Mouse (Mus musculus) left cerebral cortex, adult 9 months (tissue): ENCODE measurements around the gene Eipr1.
"Not testable (repeated sequence)": the region's sequence is repeated elsewhere in the genome, so short reads cannot be mapped to it uniquely, and the experiment has no call there.

Experiments used
- DNase-seq, 2 experiments: peaks; one replicate each; pipeline ENCODE4 v3.0.0; 2022; ENCODE audit warnings: low spot score in 2 of 2

Gene Eipr1

GRCm38 (mm10) chr12:28751508-28752263 is at the start of gene Eipr1:
Gene Eipr1 (plus strand): TSS chr12:28751803.
- peak; percentile 77 to 93 for DNase-seq

GRCm38 (mm10) chr12:28704381-28704780 is 47.2 kb upstream of the Eipr1 start:
- no peak for DNase-seq

GRCm38 (mm10) chr12:28705204-28705603 is 46.4 kb upstream of the Eipr1 start:
- no peak for DNase-seq

- DNase-seq: no peak
These were observed 43.4 kb upstream of the Eipr1 start for GRCm38 (mm10) chr12:28708154-28708553.

- peak; percentile 86 to 89 for DNase-seq
These were observed 40.9 kb upstream of the Eipr1 start for GRCm38 (mm10) chr12:28710566-28711185.

- DNase-seq: no peak
These were observed 36.6 kb upstream of the Eipr1 start for GRCm38 (mm10) chr12:28714822-28715632.

GRCm38 (mm10) chr12:28717066-28717465 is 34.5 kb upstream of the Eipr1 start:
- no peak for DNase-seq

- no peak for DNase-seq
These were observed 33.5 kb upstream of the Eipr1 start for GRCm38 (mm10) chr12:28718106-28718505.

GRCm38 (mm10) chr12:28724366-28724765 is 27.2 kb upstream of the Eipr1 start:
- no peak for DNase-seq

GRCm38 (mm10) chr12:28726204-28726603 is 25.4 kb upstream of the Eipr1 start:
- DNase-seq: no peak

- DNase-seq: no peak
These were observed 24.5 kb upstream of the Eipr1 start for GRCm38 (mm10) chr12:28727061-28727460.

- DNase-seq: no peak
These were observed 19.0 kb upstream of the Eipr1 start for GRCm38 (mm10) chr12:28732631-28733030.

- not testable (repeated sequence) for DNase-seq
These were observed 17.9 kb upstream of the Eipr1 start for GRCm38 (mm10) chr12:28733520-28734245.

GRCm38 (mm10) chr12:28734271-28734670 is 17.3 kb upstream of the Eipr1 start:
- DNase-seq: no peak

GRCm38 (mm10) chr12:28735293-28735692 is 16.3 kb upstream of the Eipr1 start:
- no peak for DNase-seq

- no peak for DNase-seq
These were observed 8.3 kb upstream of the Eipr1 start for GRCm38 (mm10) chr12:28743328-28743727.

GRCm38 (mm10) chr12:28750021-28750633 is 1.5 kb upstream of the Eipr1 start, which contains the start of gene Trappc12:
Gene Trappc12 (minus strand): TSS chr12:28750472.
- peak; percentile 60 to 85 for DNase-seq

GRCm38 (mm10) chr12:28750876-28751275 is 727 bp upstream of the Eipr1 start:
- no peak for DNase-seq

- no peak for DNase-seq
These were observed 4.4 kb downstream of the Eipr1 start for GRCm38 (mm10) chr12:28756019-28756418.

- DNase-seq: no peak
These were observed 18.4 kb downstream of the Eipr1 start for GRCm38 (mm10) chr12:28769953-28770352.

GRCm38 (mm10) chr12:28773815-28774214 is 22.2 kb downstream of the Eipr1 start:
- no peak for DNase-seq
